Mouse (Mus musculus): ENCODE results near the gene Frem1. TPM values are rescaled to one million over a fixed set of nuclear protein-coding genes. Genes with fewer than 3 reads are reported as not detected.

Gene Frem1
- polyA plus RNA-seq, 1 experiment = 1.9 TPM

GRCm38 (mm10) chr4:82933698-82934210 is 118.4 kb downstream of the Frem1 start:
- Histone ChIP-seq H3K4me3 (ENCODE audit: control insufficient read depth, low read depth, low read length) (no peak overlapping the region), H3K27me3 (ENCODE audit: control insufficient read depth, insufficient read depth, low read length) (no peaks in the 10 kb centered on the region), H3K36me3 (ENCODE audit: control insufficient read depth, insufficient read depth, low read length) (no peaks in the 10 kb centered on the region), H3K27ac (ENCODE audit: control insufficient read depth, insufficient read depth, low read depth, low read length) (no peak overlapping the region), H3K4me1 (ENCODE audit: control insufficient read depth, insufficient read depth, low read length) (no peaks in the 10 kb centered on the region)
- no peak for TF ChIP-seq POLR2A (IDR thresholded peaks at IDR 0.05; ENCODE audit: control insufficient read depth, low read depth, low read length)
- TF ChIP-seq CTCF (IDR thresholded peaks at IDR 0.05; ENCODE audit: control insufficient read depth, insufficient read depth, insufficient replicate concordance, low read depth, low read length) = peak; percentile 40; the same call in 1 of the 2 replicates

DNA sequence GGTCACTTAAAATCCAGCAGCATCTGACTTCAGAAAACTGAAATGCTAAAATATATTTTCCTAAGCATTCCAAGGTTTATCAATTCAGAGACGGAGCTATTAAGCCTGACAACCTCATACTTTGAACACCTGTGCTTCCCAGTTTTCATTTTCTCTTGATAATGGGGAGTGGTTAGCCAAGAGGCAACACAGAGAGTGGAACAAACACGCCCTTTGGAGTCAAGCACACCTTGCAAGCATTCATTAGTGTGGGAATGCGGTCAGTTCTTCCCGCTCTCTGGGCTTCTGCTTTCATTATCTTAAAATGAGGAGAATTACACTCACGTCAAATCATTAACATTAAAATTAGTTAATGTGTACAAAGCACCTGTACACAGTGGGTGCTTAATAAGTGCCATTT is 122.1 kb downstream of the Frem1 start:
- no peak overlapping the region for H3K4me3 ChIP-seq (ENCODE audit: control insufficient read depth, low read depth, low read length)
- H3K27me3 ChIP-seq (ENCODE audit: control insufficient read depth, insufficient read depth, low read length) = no peaks in the 10 kb centered on the region
- H3K4me1 ChIP-seq (ENCODE audit: control insufficient read depth, insufficient read depth, low read length) = no peaks in the 10 kb centered on the region
- no peaks in the 10 kb centered on the region for H3K36me3 ChIP-seq (ENCODE audit: control insufficient read depth, insufficient read depth, low read length)
- TF ChIP-seq POLR2A (IDR thresholded peaks at IDR 0.05; ENCODE audit: control insufficient read depth, low read depth, low read length) (no peak), CTCF (IDR thresholded peaks at IDR 0.05; ENCODE audit: control insufficient read depth, insufficient read depth, insufficient replicate concordance, low read depth, low read length) (no peak)
- no peak overlapping the region for H3K27ac ChIP-seq (ENCODE audit: control insufficient read depth, insufficient read depth, low read depth, low read length)

DNA sequence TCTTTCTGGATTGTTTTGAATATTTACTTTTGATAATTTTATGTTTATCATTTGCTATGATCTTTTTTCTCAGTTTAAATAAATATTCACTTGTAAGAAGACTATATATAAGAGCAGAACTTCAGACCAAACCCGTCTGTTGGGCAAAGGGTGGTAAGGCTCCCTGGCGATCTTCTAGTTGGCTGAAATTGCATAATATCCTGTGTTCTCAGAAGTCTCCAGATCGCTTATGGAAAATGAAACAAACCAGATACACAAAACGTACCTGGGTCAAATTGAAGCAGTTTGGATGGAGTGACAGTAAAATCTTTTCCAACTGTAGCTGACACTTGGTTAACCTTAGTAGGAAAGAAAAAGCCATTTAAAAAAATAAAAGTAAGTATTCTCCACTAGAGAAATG is 130.2 kb downstream of the Frem1 start:
- Histone ChIP-seq H3K27me3 (ENCODE audit: control insufficient read depth, insufficient read depth, low read length) (no peaks in the 10 kb centered on the region), H3K36me3 (ENCODE audit: control insufficient read depth, insufficient read depth, low read length) (no peaks in the 10 kb centered on the region), H3K27ac (ENCODE audit: control insufficient read depth, insufficient read depth, low read depth, low read length) (no peak overlapping the region), H3K4me1 (ENCODE audit: control insufficient read depth, insufficient read depth, low read length) (no peaks in the 10 kb centered on the region), H3K4me3 (ENCODE audit: control insufficient read depth, low read depth, low read length) (no peak overlapping the region)
- TF ChIP-seq POLR2A (IDR thresholded peaks at IDR 0.05; ENCODE audit: control insufficient read depth, low read depth, low read length) (no peak), CTCF (IDR thresholded peaks at IDR 0.05; ENCODE audit: control insufficient read depth, insufficient read depth, insufficient replicate concordance, low read depth, low read length) (no peak)

DNA sequence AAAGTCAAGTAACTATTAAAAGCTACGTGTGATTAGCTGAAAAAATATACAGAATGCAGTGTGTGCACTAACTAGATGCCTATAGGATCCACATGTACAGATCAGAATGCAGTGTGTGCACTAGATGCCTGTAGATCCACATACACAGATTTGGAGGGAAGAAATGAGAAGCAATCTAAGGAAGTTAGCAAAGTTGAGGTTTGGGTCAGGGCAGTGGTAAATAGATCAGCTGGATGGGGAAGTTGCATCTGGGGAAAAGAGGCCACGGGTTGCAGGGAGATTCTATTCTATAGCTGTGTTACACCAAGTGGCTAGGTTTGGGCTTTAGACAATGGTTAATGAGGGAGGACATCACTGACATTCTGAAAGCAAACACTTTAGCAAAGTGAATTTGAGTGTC is 133.5 kb downstream of the Frem1 start:
- no peaks in the 10 kb centered on the region for H3K27me3 ChIP-seq (ENCODE audit: control insufficient read depth, insufficient read depth, low read length)
- H3K4me3 ChIP-seq (ENCODE audit: control insufficient read depth, low read depth, low read length) = no peak overlapping the region
- no peaks in the 10 kb centered on the region for H3K4me1 ChIP-seq (ENCODE audit: control insufficient read depth, insufficient read depth, low read length)
- H3K36me3 ChIP-seq (ENCODE audit: control insufficient read depth, insufficient read depth, low read length) = no peaks in the 10 kb centered on the region
- H3K27ac ChIP-seq (ENCODE audit: control insufficient read depth, insufficient read depth, low read depth, low read length) = no peak overlapping the region
- no peak for TF ChIP-seq POLR2A (IDR thresholded peaks at IDR 0.05; ENCODE audit: control insufficient read depth, low read depth, low read length)
- no peak for TF ChIP-seq CTCF (IDR thresholded peaks at IDR 0.05; ENCODE audit: control insufficient read depth, insufficient read depth, insufficient replicate concordance, low read depth, low read length)

- H3K4me3 ChIP-seq (ENCODE audit: control insufficient read depth, low read depth, low read length) = no peak overlapping the region
- no peak for TF ChIP-seq POLR2A (IDR thresholded peaks at IDR 0.05; ENCODE audit: control insufficient read depth, low read depth, low read length)
- TF ChIP-seq CTCF (IDR thresholded peaks at IDR 0.05; ENCODE audit: control insufficient read depth, insufficient read depth, insufficient replicate concordance, low read depth, low read length) = no peak
- no peaks in the 10 kb centered on the region for H3K4me1 ChIP-seq (ENCODE audit: control insufficient read depth, insufficient read depth, low read length)
- no peaks in the 10 kb centered on the region for H3K36me3 ChIP-seq (ENCODE audit: control insufficient read depth, insufficient read depth, low read length)
- H3K27ac ChIP-seq (ENCODE audit: control insufficient read depth, insufficient read depth, low read depth, low read length) = no peak overlapping the region
- no peaks in the 10 kb centered on the region for H3K27me3 ChIP-seq (ENCODE audit: control insufficient read depth, insufficient read depth, low read length)
These were observed 135.5 kb downstream of the Frem1 start for GRCm38 (mm10) chr4:82916678-82917050.

DNA sequence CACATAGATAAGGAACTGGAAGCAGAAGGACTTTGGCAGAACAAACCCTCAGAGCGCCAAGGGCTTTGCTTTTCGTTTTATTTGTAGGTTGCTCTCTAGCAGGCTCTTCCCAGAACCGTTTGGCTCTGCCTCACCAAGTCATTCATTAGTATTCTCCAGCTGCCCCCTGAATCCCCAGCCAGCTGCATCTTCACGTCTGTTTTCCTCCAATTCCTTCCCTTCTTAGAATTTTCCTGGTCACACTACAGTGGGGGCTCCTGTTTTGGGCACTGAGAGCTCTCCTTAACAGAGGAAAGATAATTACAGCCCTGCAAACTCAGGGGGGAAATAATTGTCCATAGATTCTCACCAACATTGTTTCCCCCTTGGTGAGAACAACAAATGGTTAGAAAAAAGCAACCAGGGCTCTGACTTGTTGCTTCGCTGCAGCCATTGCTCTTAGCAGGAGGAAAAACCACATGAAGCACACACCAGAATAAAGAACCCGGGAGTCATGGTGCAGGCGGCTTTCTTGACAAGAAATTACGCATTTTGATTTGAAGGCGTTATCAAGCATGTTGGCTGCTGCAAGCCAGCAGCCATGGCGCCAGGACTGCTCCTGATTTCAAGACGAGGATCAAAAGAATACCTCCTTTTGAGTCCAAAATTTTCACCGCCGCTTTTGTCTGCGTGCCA is 136.0 kb downstream of the Frem1 start:
- no peak overlapping the region for H3K27ac ChIP-seq (ENCODE audit: control insufficient read depth, insufficient read depth, low read depth, low read length)
- TF ChIP-seq POLR2A (IDR thresholded peaks at IDR 0.05; ENCODE audit: control insufficient read depth, low read depth, low read length) = no peak
- no peak for TF ChIP-seq CTCF (IDR thresholded peaks at IDR 0.05; ENCODE audit: control insufficient read depth, insufficient read depth, insufficient replicate concordance, low read depth, low read length)

GRCm38 (mm10) chr4:82915576-82915975 is 136.6 kb downstream of the Frem1 start:
- H3K4me3 ChIP-seq (ENCODE audit: control insufficient read depth, low read depth, low read length) = no peak overlapping the region
- no peaks in the 10 kb centered on the region for H3K27me3 ChIP-seq (ENCODE audit: control insufficient read depth, insufficient read depth, low read length)
- H3K36me3 ChIP-seq (ENCODE audit: control insufficient read depth, insufficient read depth, low read length) = no peaks in the 10 kb centered on the region
- no peaks in the 10 kb centered on the region for H3K4me1 ChIP-seq (ENCODE audit: control insufficient read depth, insufficient read depth, low read length)
- H3K27ac ChIP-seq (ENCODE audit: control insufficient read depth, insufficient read depth, low read depth, low read length) = no peak overlapping the region
- TF ChIP-seq POLR2A (IDR thresholded peaks at IDR 0.05; ENCODE audit: control insufficient read depth, low read depth, low read length) = no peak

More for the DNA sequence above, 136.0 kb downstream of the Frem1 start:
- no peak overlapping the region for H3K4me3 ChIP-seq (ENCODE audit: control insufficient read depth, low read depth, low read length)
- H3K4me1 ChIP-seq (ENCODE audit: control insufficient read depth, insufficient read depth, low read length) = no peaks in the 10 kb centered on the region
- H3K27me3 ChIP-seq (ENCODE audit: control insufficient read depth, insufficient read depth, low read length) = no peaks in the 10 kb centered on the region
- H3K36me3 ChIP-seq (ENCODE audit: control insufficient read depth, insufficient read depth, low read length) = no peaks in the 10 kb centered on the region

Data from testis, adult 2 months (tissue).